Mouse (Mus musculus) v-Abl transformed pro-B cells (cell line): Measurements from ENCODE around the gene Acot11.

Experiments used
- in situ Hi-C, 2 experiments: fragments of 400-800 bp; cut with MboI; formaldehyde crosslinking; loops; one replicate each; pipeline ENCODE4 v1.15.1; 2025; ENCODE audit not compliant: unreplicated experiment in 2 of 2

The Acot11 gene

GRCm38 (mm10) chr4:106705096-106705665, 99.6 kb downstream of the Acot11 start:
- in situ Hi-C loops: loop anchor here (5.0 to 10.0 kb wide), 3 partner anchors 73 to 230 kb away; no protein-coding TSS in a partner anchor

- in situ Hi-C loops: loop anchor here in 1 of 2 experiments (10.0 kb wide), 1 partner anchor 230 kb away; no protein-coding TSS in a partner anchor
Observed at GRCm38 (mm10) chr4:106704416-106704815, 100.4 kb downstream of the Acot11 start.

- in situ Hi-C loops: loop anchor here in 1 of 2 experiments (10.0 kb wide), 1 partner anchor 229 kb away; no protein-coding TSS in a partner anchor
Observed at GRCm38 (mm10) chr4:106703956-106704355, 100.8 kb downstream of the Acot11 start.

- in situ Hi-C loops: loop anchor here in 1 of 2 experiments (10.0 kb wide), 1 partner anchor 226 kb away; no protein-coding TSS in a partner anchor
Observed at GRCm38 (mm10) chr4:106700798-106701197, 104.0 kb downstream of the Acot11 start.

- in situ Hi-C loops: loop anchor here in 1 of 2 experiments (10.0 kb wide), 1 partner anchor 225 kb away; no protein-coding TSS in a partner anchor
Observed at GRCm38 (mm10) chr4:106699989-106700388, 104.8 kb downstream of the Acot11 start.
